Comparison of ENCODE assay signal across 8 mouse cellular contexts in the genomic region with DNA sequence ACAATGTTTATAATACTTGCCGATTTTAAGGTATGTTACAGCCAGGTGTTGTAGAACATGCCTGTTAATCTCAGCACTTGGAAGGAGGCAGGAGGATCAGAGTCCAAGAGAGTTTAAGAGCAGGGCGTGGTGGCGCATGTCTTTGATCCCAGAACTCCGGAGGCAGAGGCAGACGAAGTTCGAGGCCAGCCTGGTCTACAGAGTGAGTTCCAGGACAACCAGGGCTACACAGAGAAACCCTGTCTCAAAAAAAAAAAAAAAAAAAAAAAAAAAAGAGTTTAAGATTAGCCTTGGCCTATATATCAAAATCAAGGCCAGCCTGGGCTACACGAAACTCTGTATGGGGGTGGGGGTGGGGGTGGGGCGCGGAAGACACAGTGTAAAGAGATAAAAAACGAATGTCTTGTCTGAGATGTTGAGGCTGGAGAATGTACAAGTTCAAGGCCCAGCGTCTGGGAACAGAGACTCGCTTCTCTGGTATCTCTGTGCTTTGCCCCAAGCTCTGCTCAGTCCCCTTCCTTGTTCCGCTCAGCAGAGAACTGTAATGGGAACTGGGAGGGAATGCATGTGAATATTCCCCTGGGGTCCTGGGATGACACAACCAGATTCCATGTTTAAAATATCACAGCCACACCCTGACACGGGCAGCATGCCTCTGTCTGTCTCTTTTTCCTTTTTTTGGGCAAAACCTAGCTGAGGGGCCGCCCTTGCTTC. TPM values are rescaled to one million over a fixed set of nuclear protein-coding genes. Genes with fewer than 3 reads are reported as not detected.
DNase-seq lines count a peak whose midpoint lies in the region; ATAC-seq and TF ChIP-seq lines count a peak whose summit lies in the region.

No protein-coding gene starts in this region.

- peak overlapping the region; percentile 96; the same call in 1 of the 2 replicates for H3K27ac ChIP-seq in forebrain, embryonic 15.5 days (replicated peaks)
- no peak overlapping the region for H3K27ac ChIP-seq in forebrain, embryonic 14.5 days (ENCODE audit: low read depth, low read length)
- H3K27ac ChIP-seq in lung, embryonic 14.5 days (ENCODE audit: low read depth), result peak overlapping the region; percentile 8; the same call in 1 of the 2 replicates
- no peak overlapping the region for H3K27ac ChIP-seq in lung, postnatal 0 days (ENCODE audit: low read length)
- no peak overlapping the region for H3K27ac ChIP-seq in intestine, embryonic 16.5 days (ENCODE audit: low read length)
- peak overlapping the region; percentile 86; the same call in 1 of the 2 replicates for H3K27ac ChIP-seq in neural tube, embryonic 14.5 days (ENCODE audit: low read depth, low read length)

- H3K9ac ChIP-seq in forebrain, embryonic 15.5 days (replicated peaks), result no peak overlapping the region
- H3K9ac ChIP-seq in forebrain, embryonic 14.5 days (ENCODE audit: low read length), result no peak overlapping the region
- H3K9ac ChIP-seq in lung, embryonic 14.5 days, result no peak overlapping the region
- H3K9ac ChIP-seq in lung, postnatal 0 days (replicated peaks; ENCODE audit: low read depth), result no peak overlapping the region
- H3K9ac ChIP-seq in intestine, embryonic 16.5 days (ENCODE audit: low read depth, low read length), result peak overlapping the region; percentile 0; the same call in 1 of the 2 replicates
- no peak overlapping the region for H3K9ac ChIP-seq in neural tube, embryonic 14.5 days (replicated peaks; ENCODE audit: low read depth, low read length)

- no peak for DNase-seq in forebrain, embryonic 14.5 days (ENCODE audit: low spot score)
- DNase-seq in lung, embryonic 14.5 days, result no peak
- DNase-seq in lung, postnatal 0 days (ENCODE audit: low spot score), result no peak
- no peak for DNase-seq in adipocyte (ENCODE audit: low spot score)

- peak overlapping the region; percentile 58; the same call in 1 of the 2 replicates for H3K4me2 ChIP-seq in forebrain, embryonic 15.5 days (replicated peaks)
- H3K4me2 ChIP-seq in forebrain, embryonic 14.5 days (ENCODE audit: low read length), result no peak overlapping the region
- H3K4me2 ChIP-seq in lung, embryonic 14.5 days, result peak overlapping the region; percentile 78; the same call in 1 of the 2 replicates
- no peak overlapping the region for H3K4me2 ChIP-seq in lung, postnatal 0 days (replicated peaks; ENCODE audit: low read depth, low read length)
- H3K4me2 ChIP-seq in intestine, embryonic 16.5 days (ENCODE audit: low read depth, low read length), result peak overlapping the region; percentile 77; the same call in 1 of the 2 replicates
- H3K4me2 ChIP-seq in neural tube, embryonic 14.5 days (ENCODE audit: low read depth, low read length), result 0 out of 2 replicates have a peak overlapping the region, but pooled peaks have one; percentile 26

- whole genome bisulfite sequencing in forebrain, embryonic 15.5 days, result 61% methylated on average over 15 of the region's 15 CpGs
- 60% methylated on average over 15 of the region's 15 CpGs for WGBS in forebrain, embryonic 14.5 days
- WGBS in lung, embryonic 14.5 days, result 51% methylated on average over 15 of the region's 15 CpGs
- 61% methylated on average over 15 of the region's 15 CpGs for WGBS in lung, postnatal 0 days
- 54% methylated on average over 15 of the region's 15 CpGs for WGBS in intestine, embryonic 16.5 days
- 58% methylated on average over 15 of the region's 15 CpGs for WGBS in neural tube, embryonic 14.5 days

- H3K27me3 ChIP-seq in forebrain, embryonic 15.5 days, result no peaks in the 10 kb centered on the region
- H3K27me3 ChIP-seq in forebrain, embryonic 14.5 days (replicated peaks; ENCODE audit: control insufficient read depth, insufficient read depth, low read length), result no peaks in the 10 kb centered on the region
- no peaks in the 10 kb centered on the region for H3K27me3 ChIP-seq in lung, embryonic 14.5 days (ENCODE audit: insufficient read depth, low read length)
- H3K27me3 ChIP-seq in lung, postnatal 0 days (replicated peaks; ENCODE audit: insufficient read depth, low read length), result no peaks in the 10 kb centered on the region
- H3K27me3 ChIP-seq in intestine, embryonic 16.5 days (replicated peaks; ENCODE audit: control insufficient read depth, insufficient read depth, low read length), result no peaks in the 10 kb centered on the region
- no peaks in the 10 kb centered on the region; the same call in 1 of the 2 replicates for H3K27me3 ChIP-seq in neural tube, embryonic 14.5 days (ENCODE audit: control insufficient read depth, insufficient read depth, low read length)

- no peak for TF ChIP-seq EP300 in lung, postnatal 0 days (IDR thresholded peaks at IDR 0.05)

- no peaks in the 10 kb centered on the region for H3K36me3 ChIP-seq in forebrain, embryonic 15.5 days
- H3K36me3 ChIP-seq in forebrain, embryonic 14.5 days (ENCODE audit: control insufficient read depth, insufficient read depth, low read length), result no peaks in the 10 kb centered on the region
- peaks cover 3% of the 10 kb centered on the region; the same call in 1 of the 2 replicates for H3K36me3 ChIP-seq in lung, embryonic 14.5 days (ENCODE audit: insufficient read depth)
- H3K36me3 ChIP-seq in lung, postnatal 0 days (ENCODE audit: insufficient read depth, low read length), result no peaks in the 10 kb centered on the region
- no peaks in the 10 kb centered on the region for H3K36me3 ChIP-seq in intestine, embryonic 16.5 days (ENCODE audit: control insufficient read depth, insufficient read depth, low read length)
- no peaks in the 10 kb centered on the region for H3K36me3 ChIP-seq in neural tube, embryonic 14.5 days (ENCODE audit: control insufficient read depth, insufficient read depth, low read length)

- H3K4me1 ChIP-seq in forebrain, embryonic 15.5 days, result peaks cover 22% of the 10 kb centered on the region
- H3K4me1 ChIP-seq in forebrain, embryonic 14.5 days (ENCODE audit: control insufficient read depth, insufficient read depth, low read length), result peaks cover 17% of the 10 kb centered on the region
- peaks cover 13% of the 10 kb centered on the region for H3K4me1 ChIP-seq in lung, embryonic 14.5 days (ENCODE audit: insufficient read depth)
- H3K4me1 ChIP-seq in lung, postnatal 0 days (ENCODE audit: insufficient read depth, low read depth, low read length), result peaks cover 14% of the 10 kb centered on the region
- H3K4me1 ChIP-seq in intestine, embryonic 16.5 days (ENCODE audit: control insufficient read depth, insufficient read depth, low read length), result peaks cover 25% of the 10 kb centered on the region
- H3K4me1 ChIP-seq in neural tube, embryonic 14.5 days (ENCODE audit: control insufficient read depth, insufficient read depth, low read length), result peaks cover 17% of the 10 kb centered on the region; the same call in 1 of the 2 replicates

- no peaks in the 10 kb centered on the region for H3K9me3 ChIP-seq in forebrain, embryonic 15.5 days
- H3K9me3 ChIP-seq in forebrain, embryonic 14.5 days (replicated peaks; ENCODE audit: control insufficient read depth, low read length), result no peaks in the 10 kb centered on the region
- H3K9me3 ChIP-seq in lung, embryonic 14.5 days (ENCODE audit: low read depth, low read length), result no peaks in the 10 kb centered on the region
- H3K9me3 ChIP-seq in lung, postnatal 0 days (ENCODE audit: low read length), result no peaks in the 10 kb centered on the region
- no peaks in the 10 kb centered on the region for H3K9me3 ChIP-seq in intestine, embryonic 16.5 days (ENCODE audit: control insufficient read depth, low read length)
- H3K9me3 ChIP-seq in neural tube, embryonic 14.5 days (ENCODE audit: control insufficient read depth, low read length), result no peaks in the 10 kb centered on the region

- 0 out of 2 replicates have a peak overlapping the region, but pooled peaks have one; percentile 98 for H3K4me3 ChIP-seq in forebrain, embryonic 15.5 days
- no peak overlapping the region for H3K4me3 ChIP-seq in forebrain, embryonic 14.5 days (ENCODE audit: low read depth, low read length)
- no peak overlapping the region for H3K4me3 ChIP-seq in lung, embryonic 14.5 days (ENCODE audit: low read depth, low read length)
- H3K4me3 ChIP-seq in lung, postnatal 0 days (ENCODE audit: low read depth, low read length), result no peak overlapping the region
- H3K4me3 ChIP-seq in intestine, embryonic 16.5 days (ENCODE audit: low read length), result no peak overlapping the region
- H3K4me3 ChIP-seq in neural tube, embryonic 14.5 days (ENCODE audit: low read depth, low read length), result peak overlapping the region; percentile 93; the same call in 1 of the 2 replicates

- no peak for TF ChIP-seq CTCF in lung, embryonic 14.5 days (IDR thresholded peaks at IDR 0.05; ENCODE audit: low read depth)
- no peak for TF ChIP-seq CTCF in lung, postnatal 0 days (IDR thresholded peaks at IDR 0.05)

- ATAC-seq in forebrain, embryonic 15.5 days (replicated peaks), result no peak
- ATAC-seq in forebrain, embryonic 14.5 days, result no peak
- ATAC-seq in lung, embryonic 14.5 days (ENCODE audit: insufficient read depth), result no peak
- ATAC-seq in lung, postnatal 0 days, result no peak
- ATAC-seq in intestine, embryonic 16.5 days, result no peak
- no peak for ATAC-seq in neural tube, embryonic 14.5 days (ENCODE audit: low read depth)
- ATAC-seq in erythroblast, adult 5-6 weeks (replicated peaks; ENCODE audit: low FRiP score, poor library complexity, severe bottlenecking), result no peak

RNA-seq across cellular contexts. Expression of gene Lasp1, which starts 1.3 kb away (rescaled TPM):
- polyA plus RNA-seq in forebrain, embryonic 15.5 days (2015; fragmentation: Nextera tagmentation; extraction: Ambion mirVana), result 129 and 132 TPM in 2 replicates
- polyA plus RNA-seq in forebrain, embryonic 14.5 days (2014; fragmentation: Nextera tagmentation; extraction: Ambion mirVana), result 77.6 and 94.6 TPM in 2 replicates
- 110 and 123 TPM in 2 replicates for polyA plus RNA-seq in lung, embryonic 14.5 days (2014; fragmentation: Nextera tagmentation; extraction: Ambion mirVana)
- polyA plus RNA-seq in lung, postnatal 0 days (2015; fragmentation: Nextera tagmentation; extraction: Ambion mirVana), result 96.4 and 107 TPM in 2 replicates
- 141 and 148 TPM in 2 replicates for polyA plus RNA-seq in intestine, embryonic 16.5 days (2015; fragmentation: Nextera tagmentation; extraction: Ambion mirVana)
- 82.9 and 99.8 TPM in 2 replicates for polyA plus RNA-seq in neural tube, embryonic 14.5 days (2014; fragmentation: Nextera tagmentation; extraction: Ambion mirVana)
- 31.8 and 54.8 TPM in 2 replicates for total RNA-seq in erythroblast, adult 5-6 weeks (2015; ENCODE audit: low replicate concordance)
- 28.4 and 129 TPM in 2 replicates for total RNA-seq in erythroblast, adult 5-6 weeks (2017; ENCODE audit: low replicate concordance)

RNA-seq across cellular contexts. Expression of gene Rpl23, which starts 15.3 kb away (rescaled TPM):
- polyA plus RNA-seq in forebrain, embryonic 15.5 days (2015; fragmentation: Nextera tagmentation; extraction: Ambion mirVana), result 327 and 370 TPM in 2 replicates
- polyA plus RNA-seq in forebrain, embryonic 14.5 days (2014; fragmentation: Nextera tagmentation; extraction: Ambion mirVana), result 348 and 451 TPM in 2 replicates
- 663 and 721 TPM in 2 replicates for polyA plus RNA-seq in lung, embryonic 14.5 days (2014; fragmentation: Nextera tagmentation; extraction: Ambion mirVana)
- 464 and 478 TPM in 2 replicates for polyA plus RNA-seq in lung, postnatal 0 days (2015; fragmentation: Nextera tagmentation; extraction: Ambion mirVana)
- 466 and 491 TPM in 2 replicates for polyA plus RNA-seq in intestine, embryonic 16.5 days (2015; fragmentation: Nextera tagmentation; extraction: Ambion mirVana)
- 347 and 366 TPM in 2 replicates for polyA plus RNA-seq in neural tube, embryonic 14.5 days (2014; fragmentation: Nextera tagmentation; extraction: Ambion mirVana)
- total RNA-seq in erythroblast, adult 5-6 weeks (2015; ENCODE audit: low replicate concordance), result 241 and 306 TPM in 2 replicates
- total RNA-seq in erythroblast, adult 5-6 weeks (2017; ENCODE audit: low replicate concordance), result 280 and 382 TPM in 2 replicates

RNA-seq across cellular contexts. Expression of gene 1700001P01Rik, which starts 21.8 kb away (rescaled TPM):
- 0.39 and 0.75 TPM in 2 replicates for polyA plus RNA-seq in forebrain, embryonic 15.5 days (2015; fragmentation: Nextera tagmentation; extraction: Ambion mirVana)
- 0.50 TPM in 1 of 2 replicates, not detected in the other for polyA plus RNA-seq in forebrain, embryonic 14.5 days (2014; fragmentation: Nextera tagmentation; extraction: Ambion mirVana)
- polyA plus RNA-seq in lung, embryonic 14.5 days (2014; fragmentation: Nextera tagmentation; extraction: Ambion mirVana), result 0.32 TPM in 1 of 2 replicates, not detected in the other
- polyA plus RNA-seq in lung, postnatal 0 days (2015; fragmentation: Nextera tagmentation; extraction: Ambion mirVana), result not detected in 2 replicates
- polyA plus RNA-seq in intestine, embryonic 16.5 days (2015; fragmentation: Nextera tagmentation; extraction: Ambion mirVana), result not detected in 2 replicates
- polyA plus RNA-seq in neural tube, embryonic 14.5 days (2014; fragmentation: Nextera tagmentation; extraction: Ambion mirVana), result 0.36 TPM in 1 of 2 replicates, not detected in the other
- total RNA-seq in erythroblast, adult 5-6 weeks (2015; ENCODE audit: low replicate concordance), result not detected in 2 replicates
- total RNA-seq in erythroblast, adult 5-6 weeks (2017; ENCODE audit: low replicate concordance), result not detected in 2 replicates

RNA-seq across cellular contexts. Expression of gene Cwc25, which starts 31.2 kb away (rescaled TPM):
- polyA plus RNA-seq in forebrain, embryonic 15.5 days (2015; fragmentation: Nextera tagmentation; extraction: Ambion mirVana), result 18.0 and 18.6 TPM in 2 replicates
- 9.9 and 11.1 TPM in 2 replicates for polyA plus RNA-seq in forebrain, embryonic 14.5 days (2014; fragmentation: Nextera tagmentation; extraction: Ambion mirVana)
- 13.3 and 14.2 TPM in 2 replicates for polyA plus RNA-seq in lung, embryonic 14.5 days (2014; fragmentation: Nextera tagmentation; extraction: Ambion mirVana)
- polyA plus RNA-seq in lung, postnatal 0 days (2015; fragmentation: Nextera tagmentation; extraction: Ambion mirVana), result 12.7 and 13.2 TPM in 2 replicates
- 11.1 and 11.9 TPM in 2 replicates for polyA plus RNA-seq in intestine, embryonic 16.5 days (2015; fragmentation: Nextera tagmentation; extraction: Ambion mirVana)
- polyA plus RNA-seq in neural tube, embryonic 14.5 days (2014; fragmentation: Nextera tagmentation; extraction: Ambion mirVana), result 13.8 and 13.9 TPM in 2 replicates
- 7.1 and 15.4 TPM in 2 replicates for total RNA-seq in erythroblast, adult 5-6 weeks (2015; ENCODE audit: low replicate concordance)
- total RNA-seq in erythroblast, adult 5-6 weeks (2017; ENCODE audit: low replicate concordance), result 8.9 and 12.3 TPM in 2 replicates

RNA-seq across cellular contexts. Expression of gene B230217C12Rik, which starts 43.1 kb away (rescaled TPM):
- 17.8 and 21.0 TPM in 2 replicates for polyA plus RNA-seq in forebrain, embryonic 15.5 days (2015; fragmentation: Nextera tagmentation; extraction: Ambion mirVana)
- 20.3 and 21.5 TPM in 2 replicates for polyA plus RNA-seq in forebrain, embryonic 14.5 days (2014; fragmentation: Nextera tagmentation; extraction: Ambion mirVana)
- polyA plus RNA-seq in lung, embryonic 14.5 days (2014; fragmentation: Nextera tagmentation; extraction: Ambion mirVana), result 6.1 and 6.8 TPM in 2 replicates
- 1.3 and 1.5 TPM in 2 replicates for polyA plus RNA-seq in lung, postnatal 0 days (2015; fragmentation: Nextera tagmentation; extraction: Ambion mirVana)
- 4.1 TPM in 2 replicates for polyA plus RNA-seq in intestine, embryonic 16.5 days (2015; fragmentation: Nextera tagmentation; extraction: Ambion mirVana)
- 39.8 and 53.5 TPM in 2 replicates for polyA plus RNA-seq in neural tube, embryonic 14.5 days (2014; fragmentation: Nextera tagmentation; extraction: Ambion mirVana)
- total RNA-seq in erythroblast, adult 5-6 weeks (2015; ENCODE audit: low replicate concordance), result 2.1 TPM in 1 of 2 replicates, not detected in the other
- not detected in 2 replicates for total RNA-seq in erythroblast, adult 5-6 weeks (2017; ENCODE audit: low replicate concordance)

Comparison
In these comparisons a context has a peak if more than half of its experiments do, and no peak if none do; other contexts are left out.
1. H3K27ac ChIP-seq: peak in forebrain, embryonic 15.5 days (single experiment), lung, embryonic 14.5 days (single experiment) and neural tube, embryonic 14.5 days (single experiment); none in forebrain, embryonic 14.5 days (single experiment), lung, postnatal 0 days (single experiment) and intestine, embryonic 16.5 days (single experiment).
2. H3K4me2 ChIP-seq: peak in forebrain, embryonic 15.5 days (single experiment), lung, embryonic 14.5 days (single experiment), intestine, embryonic 16.5 days (single experiment) and neural tube, embryonic 14.5 days (single experiment); none in forebrain, embryonic 14.5 days (single experiment) and lung, postnatal 0 days (single experiment).
3. H3K4me3 ChIP-seq: peak in forebrain, embryonic 15.5 days (single experiment) and neural tube, embryonic 14.5 days (single experiment); none in forebrain, embryonic 14.5 days (single experiment), lung, embryonic 14.5 days (single experiment), lung, postnatal 0 days (single experiment) and intestine, embryonic 16.5 days (single experiment).